Mouse (Mus musculus): ENCODE measurements around the gene Pdgfra.

Gene Pdgfra

DNA sequence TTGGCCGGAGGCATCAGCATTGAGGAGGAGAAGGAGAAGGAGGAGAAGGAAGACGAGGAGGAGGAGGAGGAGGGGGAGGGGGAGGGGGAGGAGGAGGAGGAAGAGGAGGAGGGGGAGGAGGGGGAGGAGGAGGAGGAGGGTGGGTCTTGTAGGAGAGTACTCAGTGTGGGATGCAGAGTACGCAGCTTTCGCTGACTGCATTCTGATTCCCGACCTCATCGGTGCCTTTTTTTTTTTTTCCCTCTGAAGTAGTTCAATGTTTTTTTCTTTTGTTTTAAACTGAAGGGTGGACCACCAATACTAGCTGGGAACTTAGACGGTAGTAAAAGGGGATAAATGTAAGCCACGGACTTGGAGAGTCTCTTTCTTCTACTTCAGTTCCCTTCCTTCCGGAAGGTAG, 3.2 kb downstream of the Pdgfra start:
- DNase-seq (ENCODE audit: extremely low read depth, low read depth, low spot score), result no peak

- DNase-seq (ENCODE audit: extremely low read depth, low read depth, low spot score), result no peak
These were observed 3.9 kb downstream of the Pdgfra start for GRCm38 (mm10) chr5:75155741-75156553.

DNA sequence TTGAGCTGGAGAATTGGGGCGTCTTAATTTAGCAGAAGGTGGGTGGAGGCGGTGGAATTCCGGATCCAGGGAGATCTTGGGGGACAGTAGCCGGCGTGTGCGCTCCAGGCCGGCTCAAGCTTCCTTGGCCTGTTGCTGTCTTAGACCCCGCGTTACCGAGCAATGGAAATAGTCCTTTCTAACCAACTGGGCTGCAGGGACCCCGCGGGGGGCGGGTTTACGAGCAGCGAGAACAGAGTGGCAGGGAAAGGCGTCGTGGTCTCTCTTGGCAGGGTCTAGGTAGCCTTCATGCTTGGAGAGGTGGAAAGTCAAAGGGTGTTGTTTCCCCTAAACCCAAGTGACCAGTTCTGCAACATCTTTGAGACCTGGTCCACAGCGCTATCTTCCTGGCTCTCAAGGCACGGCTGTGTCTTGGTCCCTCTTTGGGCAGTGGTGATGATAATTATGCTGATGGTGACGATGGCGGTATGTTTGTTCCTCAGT, 4.5 kb downstream of the Pdgfra start:
- DNase-seq (ENCODE audit: extremely low read depth, low read depth, low spot score), result no peak

GRCm38 (mm10) chr5:75157038-75157437, 4.9 kb downstream of the Pdgfra start:
- DNase-seq (ENCODE audit: extremely low read depth, low read depth, low spot score), result no peak

- no peak for DNase-seq (ENCODE audit: extremely low read depth, low read depth, low spot score)
These were observed 8.6 kb downstream of the Pdgfra start for GRCm38 (mm10) chr5:75160530-75161170.

GRCm38 (mm10) chr5:75161586-75161985, 9.5 kb downstream of the Pdgfra start:
- DNase-seq (ENCODE audit: extremely low read depth, low read depth, low spot score), result no peak

- no peak for DNase-seq (ENCODE audit: extremely low read depth, low read depth, low spot score)
These were observed 11.3 kb downstream of the Pdgfra start for GRCm38 (mm10) chr5:75163289-75163951.

GRCm38 (mm10) chr5:75164688-75165087, 12.6 kb downstream of the Pdgfra start:
- no peak for DNase-seq (ENCODE audit: extremely low read depth, low read depth, low spot score)

GRCm38 (mm10) chr5:75169837-75170236, 17.7 kb downstream of the Pdgfra start:
- DNase-seq (ENCODE audit: extremely low read depth, low read depth, low spot score), result no peak

DNA sequence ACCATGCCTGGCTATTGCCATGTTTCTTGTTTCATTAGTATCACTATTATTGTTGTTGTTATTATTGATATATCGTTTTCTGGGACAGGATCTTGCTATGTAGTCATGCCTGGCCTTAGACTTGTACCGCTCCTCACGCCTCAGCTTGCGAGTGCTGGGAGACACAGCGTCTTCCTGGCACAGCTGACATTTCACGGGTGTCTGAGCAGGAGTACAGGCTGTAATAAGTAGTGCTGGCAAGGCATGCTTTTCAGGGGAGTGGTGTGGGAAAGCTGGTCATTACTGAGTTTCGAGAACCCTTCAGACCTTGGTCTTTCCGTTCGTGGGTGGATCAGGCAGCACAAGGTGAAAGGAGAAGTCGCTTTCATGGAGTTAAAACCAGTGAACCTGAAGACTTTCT, 19.8 kb downstream of the Pdgfra start:
- DNase-seq (ENCODE audit: extremely low read depth, low read depth, low spot score), result no peak

DNA sequence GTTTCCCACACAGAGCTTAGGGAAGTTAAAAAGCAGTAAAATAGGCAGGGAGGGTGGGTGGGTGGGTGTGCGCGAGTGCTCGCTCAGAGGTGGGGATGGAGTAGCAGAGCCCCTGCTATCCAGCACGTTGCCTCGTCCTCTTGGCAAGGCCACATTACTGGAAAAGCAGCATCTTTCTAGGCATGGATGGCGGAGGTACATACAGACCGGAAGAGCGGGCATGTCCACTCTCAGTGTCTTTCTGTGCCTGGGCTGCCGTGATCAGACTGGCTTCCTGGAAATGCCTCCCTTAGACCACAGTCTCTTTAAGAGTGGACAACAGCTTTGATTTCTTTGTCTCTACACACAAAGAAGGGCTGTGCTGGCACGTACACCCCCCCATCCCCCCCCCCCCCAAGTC, 27.2 kb downstream of the Pdgfra start:
- DNase-seq (ENCODE audit: extremely low read depth, low read depth, low spot score), result no peak

DNA sequence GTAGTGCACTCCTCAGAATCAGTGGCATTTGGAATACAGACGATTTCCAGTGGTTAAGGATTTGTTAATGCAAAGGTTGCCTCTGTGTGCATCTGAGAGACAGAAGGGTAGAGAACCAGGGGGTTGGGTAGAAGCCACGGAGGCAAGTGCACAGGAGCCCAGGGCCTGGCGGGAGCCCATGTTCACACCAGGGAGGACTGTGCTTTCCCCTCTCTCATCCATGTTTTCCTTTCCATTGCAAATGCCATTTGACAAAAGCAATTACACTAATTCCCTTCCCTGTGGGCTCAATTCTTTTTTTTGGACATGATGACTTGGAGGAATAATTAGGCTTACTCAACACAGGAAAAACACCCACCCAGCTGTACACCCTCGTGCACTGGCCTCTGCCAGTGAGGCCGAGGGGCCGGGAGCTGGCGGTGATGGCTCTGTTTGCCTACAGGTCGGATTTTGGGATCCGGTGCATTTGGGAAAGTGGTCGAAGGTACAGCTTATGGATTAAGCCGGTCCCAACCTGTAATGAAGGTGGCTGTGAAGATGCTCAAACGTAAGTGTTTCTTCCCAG, 27.7 kb downstream of the Pdgfra start:
- no peak for DNase-seq (ENCODE audit: extremely low read depth, low read depth, low spot score)

- no peak for DNase-seq (ENCODE audit: extremely low read depth, low read depth, low spot score)
These were observed 31.6 kb downstream of the Pdgfra start for GRCm38 (mm10) chr5:75183653-75184052.

GRCm38 (mm10) chr5:75184112-75184511, 32.0 kb downstream of the Pdgfra start:
- no peak for DNase-seq (ENCODE audit: extremely low read depth, low read depth, low spot score)

DNA sequence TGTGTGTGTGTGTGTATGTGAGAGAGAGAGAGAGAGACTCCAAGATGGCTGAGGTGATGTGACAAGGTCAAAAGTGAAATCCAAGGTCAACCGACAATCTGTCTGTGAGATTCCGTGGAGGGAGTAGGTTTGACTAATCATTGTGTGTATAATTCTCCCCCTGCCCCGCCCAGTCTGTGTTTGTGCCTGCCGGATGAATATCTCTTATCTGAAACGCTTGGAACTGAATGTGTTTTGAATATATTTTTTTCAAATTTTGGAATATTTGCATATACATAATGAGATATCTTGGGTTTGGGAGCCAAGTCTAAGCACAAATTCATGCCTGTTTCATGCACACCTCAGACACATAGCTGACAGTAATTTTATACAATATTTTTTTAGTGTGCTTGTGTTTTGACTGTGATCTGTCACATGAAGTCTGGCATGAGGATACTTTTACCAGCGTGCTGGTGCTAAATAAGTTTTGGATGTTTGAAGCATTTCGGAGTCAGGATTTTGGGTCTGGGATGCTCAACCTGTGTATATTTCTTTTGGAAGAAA, 32.7 kb downstream of the Pdgfra start:
- no peak for DNase-seq (ENCODE audit: extremely low read depth, low read depth, low spot score)

- no peak for DNase-seq (ENCODE audit: extremely low read depth, low read depth, low spot score)
These were observed 33.5 kb downstream of the Pdgfra start for GRCm38 (mm10) chr5:75185584-75185983.

GRCm38 (mm10) chr5:75189319-75189987, 37.4 kb downstream of the Pdgfra start:
- no peak for DNase-seq (ENCODE audit: extremely low read depth, low read depth, low spot score)

GRCm38 (mm10) chr5:75193107-75193506, 41.0 kb downstream of the Pdgfra start:
- no peak for DNase-seq (ENCODE audit: extremely low read depth, low read depth, low spot score)

DNA sequence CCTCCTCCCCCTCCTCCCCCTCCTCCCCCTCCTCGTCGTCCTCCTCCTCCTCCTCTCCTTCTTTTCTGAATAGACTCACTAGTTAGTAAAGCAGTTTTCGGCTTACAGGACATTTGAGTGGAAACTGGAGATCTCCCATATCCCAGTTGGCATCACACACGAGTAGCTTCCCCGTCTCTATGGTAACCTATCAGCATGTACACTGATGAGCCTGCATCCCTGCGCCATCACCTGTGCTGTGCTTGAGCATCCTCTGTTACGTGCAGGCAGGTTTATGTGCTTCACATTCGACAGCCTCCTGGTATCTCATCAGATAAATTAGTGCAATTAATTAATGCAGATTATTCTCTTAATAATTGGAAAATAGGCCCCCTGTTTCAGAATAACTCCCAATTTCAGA, 46.3 kb downstream of the Pdgfra start:
- no peak for DNase-seq (ENCODE audit: extremely low read depth, low read depth, low spot score)

DNA sequence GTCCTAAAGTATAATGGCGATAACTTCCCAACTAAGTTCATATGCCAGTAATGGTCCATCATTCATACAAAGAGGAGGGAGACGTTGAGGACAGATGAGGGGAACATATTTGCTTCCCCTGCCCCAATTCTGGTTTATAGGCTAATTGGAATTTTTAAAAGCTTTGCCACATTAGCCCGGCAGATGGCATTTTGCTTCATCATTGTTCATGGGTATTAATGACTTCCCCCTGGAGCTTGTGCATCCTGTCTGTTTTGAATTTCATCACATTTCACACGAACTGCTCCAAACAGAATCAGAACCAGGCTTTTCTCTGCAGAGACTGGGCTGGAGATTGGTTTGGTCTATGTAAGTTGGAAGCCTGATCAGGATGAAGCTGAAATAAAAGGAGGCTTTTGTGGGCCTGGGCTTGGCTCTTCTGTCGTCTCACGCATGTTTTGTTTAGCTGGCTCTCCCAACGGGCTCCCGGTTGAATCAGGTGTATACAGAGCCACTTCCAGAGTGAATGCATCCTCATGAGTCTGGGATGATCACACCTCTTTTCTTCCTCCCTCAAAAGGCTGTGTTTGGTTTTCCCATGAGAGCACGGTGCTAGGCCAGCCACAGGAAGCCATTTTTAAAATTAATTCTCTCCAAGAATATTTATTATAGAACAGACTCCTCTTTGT, 47.7 kb downstream of the Pdgfra start:
- DNase-seq (ENCODE audit: extremely low read depth, low read depth, low spot score), result no peak
